Comparison of ENCODE assay signal across 21 mouse cellular contexts in the genomic region with DNA sequence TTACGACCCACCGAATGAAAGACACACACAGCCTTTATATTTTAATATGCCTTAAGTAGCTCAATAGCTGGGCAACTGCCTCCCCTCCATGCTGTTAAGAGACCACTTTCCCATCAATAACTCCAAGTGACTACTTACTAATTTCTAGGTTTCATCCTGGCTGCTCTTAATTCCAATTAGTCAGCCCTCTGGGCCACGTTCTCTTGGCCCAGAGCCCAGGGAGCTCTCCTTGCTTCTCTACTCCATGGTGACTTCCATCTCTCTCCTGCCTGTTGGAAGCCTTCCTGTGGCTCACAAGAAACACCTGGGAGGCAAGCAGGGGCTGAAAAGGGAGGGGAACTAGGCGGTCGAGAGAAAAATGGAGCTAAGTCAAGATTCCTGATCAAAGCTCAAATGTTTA. TPM values are rescaled to one million over a fixed set of nuclear protein-coding genes. Genes with fewer than 3 reads are reported as not detected.
DNase-seq lines count a peak whose midpoint lies in the region; ATAC-seq and TF ChIP-seq lines count a peak whose summit lies in the region.
"Had no signal": no experiment of that assay in that cellular context is flagged by ENCODE, and none has a peak within 500 bp of the region (broad histone marks: within the 10 kb centered on the region; RNA-seq: fewer than 3 reads in every experiment).

No protein-coding gene starts in this region.

- no peak overlapping the region for H3K4me2 ChIP-seq in hindbrain, embryonic 14.5 days (replicated peaks)
- H3K4me2 ChIP-seq: hindbrain, embryonic 12.5 days had no signal

- H3K4me3 ChIP-seq in E14TG2a.4 (replicated peaks; ENCODE audit: low read length): peak overlapping the region; percentile 76
- H3K4me3 ChIP-seq in hindbrain, embryonic 14.5 days (replicated peaks; ENCODE audit: low read length): no peak overlapping the region
- H3K4me3 ChIP-seq: heart, embryonic 10.5 days; hindbrain, embryonic 12.5 days had no signal

- 55% methylated on average over 5 of the region's 5 CpGs for WGBS in hindbrain, embryonic 14.5 days

- H3K4me1 ChIP-seq in E14TG2a.4 (replicated peaks; ENCODE audit: low read depth, low read length): peaks cover 82% of the 10 kb centered on the region
- no peaks in the 10 kb centered on the region for H3K4me1 ChIP-seq in hindbrain, embryonic 14.5 days (replicated peaks; ENCODE audit: control insufficient read depth, insufficient read depth, low read length)

- no peak for TF ChIP-seq CTCF in E14TG2a.4 (conservative IDR thresholded peaks at IDR 0.05; ENCODE audit: low read length)

- H3K27ac ChIP-seq in hindbrain, embryonic 14.5 days: no peak overlapping the region
- H3K27ac ChIP-seq: heart, embryonic 10.5 days; hindbrain, embryonic 12.5 days; hindbrain, postnatal 0 days had no signal

- no peak overlapping the region for H3K9ac ChIP-seq in hindbrain, embryonic 14.5 days
- H3K9ac ChIP-seq: hindbrain, embryonic 12.5 days had no signal

- H3K27me3 ChIP-seq in E14TG2a.4 (ENCODE audit: insufficient read depth, low read length): no peaks in the 10 kb centered on the region
- H3K27me3 ChIP-seq in hindbrain, embryonic 14.5 days (ENCODE audit: control insufficient read depth, insufficient read depth, low read length): no peaks in the 10 kb centered on the region
- H3K27me3 ChIP-seq: hindbrain, embryonic 12.5 days had no signal

- H3K9me3 ChIP-seq in E14TG2a.4 (ENCODE audit: low read length): no peaks in the 10 kb centered on the region
- H3K9me3 ChIP-seq in hindbrain, embryonic 14.5 days (ENCODE audit: control insufficient read depth, low read length): no peaks in the 10 kb centered on the region
- H3K9me3 ChIP-seq: G1E; heart, embryonic 10.5 days; hindbrain, embryonic 12.5 days had no signal

- ATAC-seq in hindbrain, embryonic 14.5 days (ENCODE audit: low FRiP score): no peak
- ATAC-seq: forebrain, embryonic 16.5 days; hindbrain, postnatal 0 days had no signal

- H3K36me3 ChIP-seq in E14TG2a.4 (ENCODE audit: insufficient read depth, low read length): peaks cover 31% of the 10 kb centered on the region
- H3K36me3 ChIP-seq in hindbrain, embryonic 14.5 days (replicated peaks; ENCODE audit: control insufficient read depth, insufficient read depth): no peaks in the 10 kb centered on the region
- H3K36me3 ChIP-seq: G1E; heart, embryonic 10.5 days; hindbrain, embryonic 12.5 days had no signal

- DNase-seq in cerebellum, adult 9-11 months: peak; percentile 22
- DNase-seq in cerebellum, postnatal 4 days (ENCODE audit: low spot score in 2 of 2): no peak
- DNase-seq in kidney, postnatal 10 days: peak; percentile 23
- DNase-seq in kidney, postnatal 14 days: no peak
- peak; percentile 36 for DNase-seq in MN1 (ENCODE audit: low spot score)
- no peak for DNase-seq in retina, embryonic 14.5 days (ENCODE audit: low spot score)
- DNase-seq in hindbrain, embryonic 14.5 days (ENCODE audit: low spot score): no peak
- DNase-seq: adrenal gland, adult 2 months; adrenal gland, postnatal 25 days; cerebellum, postnatal 36 days; gastrocnemius, postnatal 10 days; heart, adult 18-20 months; heart, postnatal 10 days; heart, postnatal 4 days; kidney, adult 11 months had no signal

RNA-seq across cellular contexts. Expression of a gene that starts 23.0 kb away (rescaled TPM):
- 44.4 and 47.0 TPM in 2 replicates for polyA plus RNA-seq in hindbrain, embryonic 14.5 days (2014; fragmentation: Nextera tagmentation; extraction: Ambion mirVana)
- polyA plus RNA-seq: G1E had no signal

Comparison
In these comparisons a context has a peak if more than half of its experiments do, and no peak if none do; other contexts are left out.
1. DNase-seq: peak in cerebellum, adult 9-11 months (single experiment), kidney, postnatal 10 days (single experiment) and MN1 (single experiment); none in cerebellum, postnatal 4 days (0 of 2), kidney, postnatal 14 days (single experiment), retina, embryonic 14.5 days (single experiment) and hindbrain, embryonic 14.5 days (single experiment).